Mouse (Mus musculus): ENCODE results near the gene Hapln4. TPM values are rescaled to one million over a fixed set of nuclear protein-coding genes. Genes with fewer than 3 reads are reported as not detected.

Hapln4 gene
- total RNA-seq, 1 experiment: 2.2 TPM

DNA sequence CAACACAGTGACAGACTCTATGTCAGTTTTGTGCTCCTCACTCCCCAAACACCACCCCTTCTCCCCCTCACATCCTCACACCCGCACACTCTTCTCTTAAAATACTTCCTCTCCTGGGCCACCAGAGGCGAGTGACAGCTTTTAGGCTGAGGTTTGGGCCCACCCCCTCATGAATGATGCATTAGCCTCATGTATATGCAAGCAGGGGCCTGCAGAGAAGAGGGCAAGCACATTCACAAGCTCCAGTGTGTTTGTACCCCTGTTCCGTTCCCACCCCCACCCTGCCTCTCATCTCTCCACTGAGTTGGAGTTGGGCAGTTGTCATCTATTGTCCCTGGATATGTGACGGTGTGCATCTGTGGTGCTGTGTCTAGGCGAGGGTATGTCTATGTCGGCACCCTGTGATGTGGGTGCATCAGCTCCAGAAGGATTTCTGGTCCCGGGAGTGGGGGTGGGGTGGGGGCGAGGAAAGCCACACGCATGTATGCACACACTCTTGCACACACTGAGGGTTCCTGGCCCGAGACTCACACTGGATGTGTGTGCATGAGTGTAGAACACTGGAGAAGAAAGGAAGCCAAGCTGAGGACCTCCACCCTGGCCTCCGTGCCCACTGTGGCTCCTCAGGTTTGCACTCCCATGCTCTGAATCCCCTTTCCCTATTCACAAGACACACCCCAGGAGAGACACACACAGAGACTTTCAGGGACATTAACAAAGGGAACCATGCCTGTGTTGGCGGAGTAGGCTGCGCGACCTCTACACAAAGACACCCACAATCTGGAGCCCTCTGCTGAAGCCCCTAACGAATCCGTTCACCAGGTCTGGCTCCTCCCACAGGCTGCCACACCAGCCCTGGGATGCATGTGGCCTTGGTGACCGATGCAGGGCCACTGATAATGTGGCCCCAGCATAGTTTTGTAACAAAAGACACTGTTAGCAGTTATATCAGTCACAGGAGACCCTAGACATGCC, 35.8 kb downstream of the Hapln4 start:
- no peak overlapping the region for H3K4me3 ChIP-seq (ENCODE audit: insufficient read depth in 1 of 2, low read depth in 1 of 2, low read length in 2 of 2, poor library complexity in 1 of 2, severe bottlenecking in 1 of 2)
- no peaks in the 10 kb centered on the region for H3K9me3 ChIP-seq (ENCODE audit: control insufficient read depth, insufficient read depth, low read depth, low read length)
- no peak overlapping the region for H3K27ac ChIP-seq (ENCODE audit: insufficient read depth, low read depth, low read length, poor library complexity, severe bottlenecking)
- DNase-seq (ENCODE audit: low read depth, low spot score): no peak
- no peaks in the 10 kb centered on the region for H3K36me3 ChIP-seq (ENCODE audit: control insufficient read depth, insufficient read depth, low read length, poor library complexity, severe bottlenecking)
- peaks cover 0 to 8% of the 10 kb centered on the region in 2 experiments; a peak in 2 of 4 replicates for H3K4me1 ChIP-seq (ENCODE audit: control insufficient read depth in 2 of 2, insufficient read depth in 2 of 2, low read length in 2 of 2, poor library complexity in 1 of 2)
- H3K9ac ChIP-seq (ENCODE audit: insufficient read depth, low read depth, low read length, poor library complexity, severe bottlenecking): no peak overlapping the region
- in situ Hi-C loops (cut with MboI; ENCODE audit: low sequenced_read_pairs in 2 of 2, unreplicated experiment in 2 of 2): no loop called here
- TF ChIP-seq MAFK (IDR thresholded peaks at IDR 0.05; ENCODE audit: insufficient read depth, low read depth, low read length): no peak
- no peak for TF ChIP-seq CHD2 (IDR thresholded peaks at IDR 0.05; ENCODE audit: low read depth, low read length)
- TF ChIP-seq ZC3H11A (IDR thresholded peaks at IDR 0.05; ENCODE audit: borderline replicate concordance, low read depth, low read length): no peak
- TF ChIP-seq HCFC1 (IDR thresholded peaks at IDR 0.05; ENCODE audit: borderline replicate concordance, insufficient read depth, low read length): no peak
- TF ChIP-seq ZNF384 (IDR thresholded peaks at IDR 0.05; ENCODE audit: low read depth, low read length): no peak

DNA sequence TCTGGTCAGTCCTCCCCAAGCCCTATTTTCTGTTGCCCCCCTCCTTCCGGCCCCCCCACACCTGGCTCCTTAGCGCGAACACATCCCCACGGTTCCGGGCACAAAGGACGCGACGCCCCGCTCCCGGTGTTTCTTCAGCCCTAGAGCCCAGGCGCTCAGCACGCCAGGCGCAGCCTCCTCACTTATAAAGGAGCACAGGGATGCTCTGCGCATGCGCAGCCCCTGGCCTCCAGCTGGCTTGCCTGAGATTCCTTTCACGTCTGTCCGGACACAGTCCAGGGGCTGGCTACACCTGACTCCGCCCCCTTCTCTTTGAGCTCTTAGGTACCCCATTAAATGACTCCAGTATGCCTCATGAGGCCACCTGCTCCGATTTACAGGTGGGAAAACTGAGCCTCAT, 37.4 kb downstream of the Hapln4 start, which contains the start of gene Ncan:
Ncan (minus strand) TSS at position 207 of the 400 bp plus-strand sequence.
- H3K9ac ChIP-seq (ENCODE audit: insufficient read depth, low read depth, low read length, poor library complexity, severe bottlenecking): peak within 1 kb of the TSS; percentile 14; the same call in 1 of the 2 replicates
- H3K27ac ChIP-seq (ENCODE audit: insufficient read depth, low read depth, low read length, poor library complexity, severe bottlenecking): no peak within 1 kb of the TSS
- peak; percentile 87 for DNase-seq (ENCODE audit: low read depth, low spot score)
- TF ChIP-seq CHD2 (IDR thresholded peaks at IDR 0.05; ENCODE audit: low read depth, low read length) (no peak), ZNF384 (IDR thresholded peaks at IDR 0.05; ENCODE audit: low read depth, low read length) (no peak), HCFC1 (IDR thresholded peaks at IDR 0.05; ENCODE audit: borderline replicate concordance, insufficient read depth, low read length) (no peak), MAFK (IDR thresholded peaks at IDR 0.05; ENCODE audit: insufficient read depth, low read depth, low read length) (no peak), ZC3H11A (IDR thresholded peaks at IDR 0.05; ENCODE audit: borderline replicate concordance, low read depth, low read length) (no peak)
- H3K9me3 ChIP-seq (ENCODE audit: control insufficient read depth, insufficient read depth, low read depth, low read length): no peaks in the 10 kb centered on the region
- in situ Hi-C loops (cut with MboI; ENCODE audit: low sequenced_read_pairs in 2 of 2, unreplicated experiment in 2 of 2): no loop called here
- H3K36me3 ChIP-seq (ENCODE audit: control insufficient read depth, insufficient read depth, low read length, poor library complexity, severe bottlenecking): no peaks in the 10 kb centered on the region
- peak within 1 kb of the TSS; percentile 25 to 32; a peak in 2 of 4 replicates for H3K4me3 ChIP-seq (ENCODE audit: insufficient read depth in 1 of 2, low read depth in 1 of 2, low read length in 2 of 2, poor library complexity in 1 of 2, severe bottlenecking in 1 of 2)
- peaks cover 0 to 8% of the 10 kb centered on the region in 2 experiments; a peak in 2 of 4 replicates for H3K4me1 ChIP-seq (ENCODE audit: control insufficient read depth in 2 of 2, insufficient read depth in 2 of 2, low read length in 2 of 2, poor library complexity in 1 of 2)

DNA sequence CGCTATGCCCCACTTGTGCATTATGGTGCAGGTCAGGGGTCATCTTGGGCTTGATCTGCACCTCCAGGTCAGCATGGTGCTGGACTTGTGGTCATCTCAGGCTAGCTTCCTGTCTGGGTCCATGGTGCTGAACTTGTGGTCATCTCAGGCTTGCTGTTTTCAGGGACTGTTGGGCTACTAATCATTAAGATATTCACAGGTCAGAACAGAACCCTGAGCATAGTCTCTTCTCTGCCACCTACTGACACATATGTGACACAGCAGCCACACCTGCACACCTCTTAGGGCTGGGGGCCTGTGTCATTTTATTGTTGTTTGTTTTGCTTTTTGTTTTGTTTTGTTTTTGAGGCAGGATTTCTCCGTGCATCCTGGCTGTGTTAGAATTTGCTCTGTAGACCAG, 39.6 kb downstream of the Hapln4 start:
- H3K9ac ChIP-seq (ENCODE audit: insufficient read depth, low read depth, low read length, poor library complexity, severe bottlenecking): no peak overlapping the region
- no peaks in the 10 kb centered on the region for H3K36me3 ChIP-seq (ENCODE audit: control insufficient read depth, insufficient read depth, low read length, poor library complexity, severe bottlenecking)
- peaks cover 0 to 7% of the 10 kb centered on the region in 2 experiments; a peak in 1 of 4 replicates for H3K4me1 ChIP-seq (ENCODE audit: control insufficient read depth in 2 of 2, insufficient read depth in 2 of 2, low read length in 2 of 2, poor library complexity in 1 of 2)
- no peak overlapping the region for H3K27ac ChIP-seq (ENCODE audit: insufficient read depth, low read depth, low read length, poor library complexity, severe bottlenecking)
- in situ Hi-C loops (cut with MboI; ENCODE audit: low sequenced_read_pairs in 2 of 2, unreplicated experiment in 2 of 2): no loop called here
- no peak for DNase-seq (ENCODE audit: low read depth, low spot score)
- no peak overlapping the region for H3K4me3 ChIP-seq (ENCODE audit: insufficient read depth in 1 of 2, low read depth in 1 of 2, low read length in 2 of 2, poor library complexity in 1 of 2, severe bottlenecking in 1 of 2)
- no peaks in the 10 kb centered on the region for H3K9me3 ChIP-seq (ENCODE audit: control insufficient read depth, insufficient read depth, low read depth, low read length)
- no peak for TF ChIP-seq ZC3H11A (IDR thresholded peaks at IDR 0.05; ENCODE audit: borderline replicate concordance, low read depth, low read length)
- TF ChIP-seq ZNF384 (IDR thresholded peaks at IDR 0.05; ENCODE audit: low read depth, low read length): no peak
- TF ChIP-seq CHD2 (IDR thresholded peaks at IDR 0.05; ENCODE audit: low read depth, low read length): no peak
- no peak for TF ChIP-seq HCFC1 (IDR thresholded peaks at IDR 0.05; ENCODE audit: borderline replicate concordance, insufficient read depth, low read length)

DNA sequence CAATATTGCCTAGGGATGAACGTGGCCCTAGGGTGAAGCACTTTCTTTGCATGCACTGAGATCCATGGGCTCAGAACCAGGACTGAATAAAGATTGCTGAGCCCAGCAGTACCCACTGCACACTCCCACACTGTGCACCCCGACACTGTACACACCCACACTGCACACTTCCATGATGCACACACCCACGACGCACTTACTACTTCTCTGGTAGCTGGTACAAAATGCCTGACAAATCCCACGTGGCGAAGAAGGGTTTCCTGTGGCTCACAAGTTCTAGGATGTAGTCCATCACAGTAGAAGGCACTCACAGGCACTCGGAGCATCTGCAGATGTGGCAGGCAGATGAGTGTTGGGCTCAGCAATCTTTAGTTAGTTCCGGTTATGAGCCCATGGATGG, 41.7 kb downstream of the Hapln4 start:
- no peak overlapping the region for H3K9ac ChIP-seq (ENCODE audit: insufficient read depth, low read depth, low read length, poor library complexity, severe bottlenecking)
- no peak overlapping the region for H3K4me3 ChIP-seq (ENCODE audit: insufficient read depth in 1 of 2, low read depth in 1 of 2, low read length in 2 of 2, poor library complexity in 1 of 2, severe bottlenecking in 1 of 2)
- H3K9me3 ChIP-seq (ENCODE audit: control insufficient read depth, insufficient read depth, low read depth, low read length): no peaks in the 10 kb centered on the region
- no peak overlapping the region for H3K27ac ChIP-seq (ENCODE audit: insufficient read depth, low read depth, low read length, poor library complexity, severe bottlenecking)
- DNase-seq (ENCODE audit: low read depth, low spot score): no peak
- TF ChIP-seq ZC3H11A (IDR thresholded peaks at IDR 0.05; ENCODE audit: borderline replicate concordance, low read depth, low read length): no peak
- no peak for TF ChIP-seq ZNF384 (IDR thresholded peaks at IDR 0.05; ENCODE audit: low read depth, low read length)
- no peak for TF ChIP-seq CHD2 (IDR thresholded peaks at IDR 0.05; ENCODE audit: low read depth, low read length)
- no peak for TF ChIP-seq MAFK (IDR thresholded peaks at IDR 0.05; ENCODE audit: insufficient read depth, low read depth, low read length)
- TF ChIP-seq HCFC1 (IDR thresholded peaks at IDR 0.05; ENCODE audit: borderline replicate concordance, insufficient read depth, low read length): no peak
- peaks cover 2 to 8% of the 10 kb centered on the region in 2 experiments; a peak in 2 of 4 replicates for H3K4me1 ChIP-seq (ENCODE audit: control insufficient read depth in 2 of 2, insufficient read depth in 2 of 2, low read length in 2 of 2, poor library complexity in 1 of 2)
- in situ Hi-C loops (cut with MboI; ENCODE audit: low sequenced_read_pairs in 2 of 2, unreplicated experiment in 2 of 2): no loop called here
- H3K36me3 ChIP-seq (ENCODE audit: control insufficient read depth, insufficient read depth, low read length, poor library complexity, severe bottlenecking): no peaks in the 10 kb centered on the region

All from ES-E14 (cell line).